Mouse (Mus musculus): ENCODE results near the gene Dazl.

Dazl gene

DNA sequence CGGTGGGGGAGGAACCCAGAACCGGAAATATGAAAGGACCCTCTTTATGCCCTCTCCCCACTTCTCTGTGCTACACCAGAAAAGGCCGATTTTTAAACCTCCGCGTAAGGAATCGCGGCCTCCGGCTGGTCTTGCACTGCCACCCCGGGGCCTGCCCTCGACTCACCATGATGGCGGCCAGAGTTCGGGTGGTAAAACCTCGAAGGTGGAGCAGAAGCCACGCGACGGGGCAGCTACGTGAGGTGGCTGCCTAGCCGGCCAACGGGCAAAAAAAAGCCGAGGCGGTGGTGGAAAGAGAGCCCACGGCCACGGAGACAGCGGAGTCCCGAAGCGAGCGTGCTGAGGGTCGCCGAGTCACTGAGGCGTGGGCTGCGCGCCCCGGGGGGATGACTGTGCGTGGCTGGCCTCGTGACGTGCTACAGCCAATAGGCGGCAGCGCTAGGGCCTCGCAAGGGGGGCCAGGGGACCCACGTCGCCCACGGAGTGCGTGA is at the start of gene Dazl:
TSS of gene Dazl (minus strand) at position 396 of the 491 bp plus-strand sequence.
- peak; percentile 15 to 30 for DNase-seq (ENCODE audit: low spot score in 2 of 2)

- no peak for DNase-seq (ENCODE audit: low spot score in 2 of 2)
These were observed 48.6 kb upstream of the Dazl start for GRCm38 (mm10) chr17:50341850-50342544.

- DNase-seq (ENCODE audit: low spot score in 2 of 2): no peak
These were observed 45.5 kb upstream of the Dazl start for GRCm38 (mm10) chr17:50338901-50339300.

DNA sequence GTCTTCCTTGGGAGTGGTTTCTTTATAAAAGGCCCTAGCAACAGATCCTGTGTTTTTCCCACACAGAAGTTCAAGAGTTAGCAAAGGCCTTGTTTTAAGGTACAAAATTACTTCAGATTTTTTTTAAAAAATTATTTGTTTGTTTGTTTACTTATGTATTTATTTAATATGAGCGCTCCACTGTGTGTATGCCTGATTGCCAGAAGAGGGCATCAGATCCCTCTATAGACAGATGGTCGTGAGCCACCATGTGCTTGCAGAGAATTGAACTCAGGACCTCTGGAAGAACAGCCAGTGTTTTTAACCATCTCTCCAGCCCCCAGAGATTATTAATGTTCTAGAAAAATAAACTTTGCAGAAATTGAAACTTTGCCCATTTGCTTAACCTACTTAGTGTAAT is 42.3 kb upstream of the Dazl start:
- no peak for DNase-seq (ENCODE audit: low spot score in 2 of 2)

- no peak for DNase-seq (ENCODE audit: low spot score in 2 of 2)
These were observed 41.3 kb upstream of the Dazl start for GRCm38 (mm10) chr17:50334694-50335093.

- no peak for DNase-seq (ENCODE audit: low spot score in 2 of 2)
These were observed 38.5 kb upstream of the Dazl start for GRCm38 (mm10) chr17:50332012-50332300.

DNA sequence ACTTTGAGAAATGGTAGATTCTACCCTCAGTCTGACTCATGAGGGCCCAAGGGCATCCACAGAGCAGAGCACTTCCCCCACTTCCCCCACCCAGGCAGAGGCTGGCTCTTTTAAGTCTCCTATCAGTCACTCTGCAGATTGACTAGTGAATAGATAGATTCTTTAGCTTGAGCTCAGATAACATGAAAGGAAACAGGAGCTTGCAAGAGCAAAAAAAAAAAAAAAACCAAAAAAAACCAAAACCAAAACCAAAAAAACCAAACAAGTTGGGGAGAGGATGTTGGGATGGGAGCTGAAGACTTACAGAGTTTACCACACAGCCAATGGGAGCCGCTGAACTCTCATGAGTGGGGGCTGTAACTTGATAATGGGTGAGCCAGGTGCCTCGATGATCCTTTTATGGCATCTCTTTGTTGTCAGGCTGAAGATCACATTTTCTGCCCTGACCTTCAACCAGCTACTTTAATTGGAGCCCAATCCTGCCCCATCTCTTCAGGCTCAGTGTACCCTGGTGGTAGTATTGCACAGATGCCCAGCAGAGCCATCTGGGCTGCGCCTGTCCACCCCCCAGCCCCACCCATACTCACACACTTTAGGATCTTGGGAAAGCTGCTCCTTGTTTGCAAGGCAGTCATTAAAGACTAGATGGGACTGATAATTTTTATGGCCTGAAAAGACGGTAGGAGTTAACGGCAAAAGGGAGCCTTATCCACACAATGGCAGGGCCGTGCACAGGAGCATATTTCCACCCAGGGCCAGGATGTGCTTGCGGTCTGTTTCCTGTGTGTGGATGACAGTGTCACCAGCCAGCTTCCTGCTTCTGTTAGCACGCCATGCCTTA is 38.0 kb upstream of the Dazl start:
- DNase-seq (ENCODE audit: low spot score in 2 of 2): peak; percentile 58 to 60

DNA sequence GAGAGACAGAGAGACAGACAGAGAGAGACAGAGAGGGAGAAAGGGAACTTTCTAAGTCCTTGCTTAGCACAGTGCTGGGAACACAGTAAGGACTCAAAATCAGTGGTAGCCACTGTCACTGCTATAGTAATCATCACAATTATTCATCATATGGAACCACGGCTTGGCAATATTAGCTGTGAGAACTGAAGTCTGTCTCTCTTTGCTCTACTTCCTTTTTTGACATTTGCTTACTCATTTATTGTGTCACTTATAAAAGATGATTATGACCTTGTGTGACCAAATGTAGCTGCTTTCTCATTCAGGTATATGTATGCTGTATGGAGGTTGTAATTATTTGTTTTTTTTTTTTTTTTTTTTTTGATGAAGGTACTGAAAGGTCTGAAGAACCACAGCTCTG is 36.8 kb upstream of the Dazl start:
- no peak for DNase-seq (ENCODE audit: low spot score in 2 of 2)

DNA sequence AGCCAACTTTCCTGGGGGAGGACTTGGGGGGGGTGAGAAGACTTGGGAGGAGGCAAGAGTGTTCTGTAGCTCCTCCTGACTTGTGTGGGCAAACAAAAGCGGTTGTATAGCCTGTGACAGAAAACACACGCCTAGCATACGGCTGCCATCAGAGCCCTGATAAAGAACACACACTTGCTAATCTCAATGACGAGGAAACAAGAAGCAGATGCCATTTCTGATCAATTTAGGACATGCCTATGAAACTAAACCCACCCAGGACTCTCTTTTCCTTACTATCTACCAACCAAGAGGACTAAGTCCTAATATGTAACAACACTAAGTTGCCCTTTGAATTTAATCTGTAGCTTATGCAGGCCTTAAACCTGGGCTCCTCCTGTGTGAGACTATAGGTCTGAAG is 31.2 kb upstream of the Dazl start:
- no peak for DNase-seq (ENCODE audit: low spot score in 2 of 2)

- no peak for DNase-seq (ENCODE audit: low spot score in 2 of 2)
These were observed 25.4 kb upstream of the Dazl start for GRCm38 (mm10) chr17:50318810-50319209.

GRCm38 (mm10) chr17:50316216-50317150 is 23.0 kb upstream of the Dazl start:
- no peak for DNase-seq (ENCODE audit: low spot score in 2 of 2)

DNA sequence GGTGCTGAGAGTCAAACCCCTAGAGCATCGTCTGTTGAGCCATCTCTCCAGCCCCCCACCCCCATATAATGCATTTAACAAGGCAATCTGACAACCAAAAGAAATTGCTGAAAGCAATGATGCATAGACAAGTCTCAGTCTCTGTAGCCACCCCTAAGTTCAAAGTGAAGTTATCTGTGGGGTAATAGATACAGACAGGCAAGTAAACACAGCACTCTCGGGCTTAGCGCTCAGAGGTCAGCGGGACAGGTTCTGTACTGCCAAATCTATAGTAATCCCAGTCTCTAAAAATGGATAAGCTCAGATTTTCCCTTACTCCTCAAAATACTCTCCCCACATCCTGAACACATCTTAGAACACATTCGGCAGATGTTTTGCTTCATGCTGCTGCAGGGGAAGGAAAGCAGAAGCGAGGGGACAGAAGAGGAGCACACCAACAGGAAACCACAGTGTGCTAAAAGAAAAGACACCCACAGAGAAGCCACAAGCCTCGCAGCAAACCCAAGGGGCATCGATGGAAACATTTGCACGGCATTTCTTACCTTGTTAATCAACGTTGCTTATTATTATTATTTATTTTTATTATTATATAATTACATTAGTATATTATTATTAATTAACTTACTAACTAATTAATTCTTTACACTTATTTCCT is 16.8 kb upstream of the Dazl start:
- DNase-seq (ENCODE audit: low spot score in 2 of 2): no peak

GRCm38 (mm10) chr17:50309512-50310072 is 16.2 kb upstream of the Dazl start:
- DNase-seq (ENCODE audit: low spot score in 2 of 2): no peak

DNA sequence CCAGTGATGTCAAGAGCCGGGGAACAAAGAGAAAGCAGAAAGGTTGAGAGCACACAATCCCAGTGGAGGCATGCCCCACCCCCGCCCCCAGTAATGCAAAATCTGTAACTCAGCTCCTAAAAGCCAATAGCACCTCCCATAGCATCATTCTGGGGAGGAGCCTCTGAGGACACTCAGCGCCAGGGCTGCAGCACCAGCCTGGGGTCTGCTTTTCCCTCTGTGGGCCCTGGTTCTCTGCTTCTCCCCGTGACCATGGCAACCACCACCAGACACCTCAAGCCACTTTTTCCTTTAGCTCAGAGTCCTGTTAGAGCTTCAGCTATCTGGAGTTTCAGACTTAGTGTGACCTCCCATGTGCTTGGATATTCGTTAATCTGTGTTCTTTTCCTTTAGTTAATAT is 15.4 kb upstream of the Dazl start:
- DNase-seq (ENCODE audit: low spot score in 2 of 2): no peak

DNA sequence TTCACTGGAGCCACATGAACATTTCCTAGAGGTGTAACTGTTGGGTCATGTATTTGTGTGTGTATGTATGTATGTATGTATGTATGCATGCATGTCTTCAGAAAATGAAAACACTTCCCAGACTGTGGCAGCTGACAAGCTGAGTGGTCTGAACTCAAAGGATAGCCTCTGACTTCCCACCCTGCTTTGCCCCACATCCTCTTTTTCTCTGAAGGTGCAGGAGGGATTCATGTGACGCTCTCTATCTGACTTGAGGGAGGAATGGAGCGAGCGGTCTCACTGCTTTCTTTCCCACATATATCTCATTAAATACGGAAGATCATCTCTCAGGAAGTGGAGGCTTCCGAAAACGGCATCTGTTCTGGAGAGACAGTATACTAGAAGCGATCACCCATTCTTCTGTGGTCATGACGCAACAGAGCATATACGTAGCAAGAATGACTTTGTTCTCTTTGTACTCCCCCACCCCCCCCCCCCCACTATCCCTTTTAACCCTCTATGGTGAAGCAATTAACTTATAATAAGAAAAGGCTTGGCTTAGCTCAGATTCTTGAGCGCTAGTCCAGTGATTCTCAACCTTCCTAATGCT is 14.7 kb upstream of the Dazl start:
- no peak for DNase-seq (ENCODE audit: low spot score in 2 of 2)

- DNase-seq (ENCODE audit: low spot score in 2 of 2): no peak
These were observed 9.4 kb upstream of the Dazl start for GRCm38 (mm10) chr17:50302867-50303266.

DNA sequence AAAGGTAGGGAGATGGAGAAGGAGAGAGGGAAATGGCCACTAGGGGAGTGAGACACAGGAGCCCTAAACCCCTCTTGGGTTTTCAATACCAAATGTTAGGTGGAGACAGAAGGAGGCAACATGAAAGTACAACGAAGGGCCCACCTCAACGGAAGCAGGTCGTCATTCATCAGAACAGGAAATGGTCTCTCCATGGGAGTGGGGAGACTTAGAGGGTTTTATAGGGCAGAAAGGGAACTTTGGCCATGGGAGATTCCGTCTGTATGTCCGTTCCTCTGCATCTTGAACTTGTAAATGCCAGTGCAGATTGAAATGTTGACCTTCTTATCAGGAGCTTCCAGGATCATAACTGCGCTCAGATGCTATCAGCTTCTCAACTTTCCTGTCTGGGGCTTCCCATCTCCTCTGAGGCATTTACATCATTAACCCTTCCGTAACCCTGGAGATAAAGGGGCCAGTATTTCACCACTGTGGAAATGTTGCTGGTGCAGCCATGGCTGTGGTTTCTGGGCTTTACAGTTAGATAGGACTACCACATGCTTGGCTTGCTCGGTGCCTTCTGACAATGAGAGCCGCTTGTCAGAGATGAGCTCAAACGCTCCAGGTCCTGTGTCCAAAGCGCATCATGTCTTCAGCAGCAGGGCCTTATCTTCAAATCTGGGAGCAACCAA is 6.9 kb upstream of the Dazl start:
- DNase-seq (ENCODE audit: low spot score in 2 of 2): no peak

- DNase-seq (ENCODE audit: low spot score in 2 of 2): no peak
These were observed 5.4 kb upstream of the Dazl start for GRCm38 (mm10) chr17:50298821-50299220.

DNA sequence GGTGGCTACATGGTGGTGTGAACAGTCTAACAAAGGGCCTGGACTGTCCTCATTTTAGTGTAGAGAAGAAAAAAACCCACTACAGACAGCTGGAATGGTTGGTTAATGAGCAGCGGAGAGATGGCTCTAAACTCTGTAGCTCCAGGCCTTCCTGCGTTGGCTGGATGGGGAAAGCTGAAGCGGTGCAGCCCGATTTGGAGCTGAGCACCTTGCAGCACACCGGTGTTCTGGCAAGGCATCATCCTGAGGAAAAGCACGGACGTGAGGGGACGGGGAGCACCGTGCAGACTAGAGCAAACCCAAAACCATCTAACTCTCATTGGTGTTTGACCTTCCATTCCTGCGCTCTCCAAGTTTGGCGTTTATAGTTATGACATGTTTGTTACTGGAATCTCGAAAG is 1.3 kb upstream of the Dazl start:
- no peak for DNase-seq (ENCODE audit: low spot score in 2 of 2)

DNA sequence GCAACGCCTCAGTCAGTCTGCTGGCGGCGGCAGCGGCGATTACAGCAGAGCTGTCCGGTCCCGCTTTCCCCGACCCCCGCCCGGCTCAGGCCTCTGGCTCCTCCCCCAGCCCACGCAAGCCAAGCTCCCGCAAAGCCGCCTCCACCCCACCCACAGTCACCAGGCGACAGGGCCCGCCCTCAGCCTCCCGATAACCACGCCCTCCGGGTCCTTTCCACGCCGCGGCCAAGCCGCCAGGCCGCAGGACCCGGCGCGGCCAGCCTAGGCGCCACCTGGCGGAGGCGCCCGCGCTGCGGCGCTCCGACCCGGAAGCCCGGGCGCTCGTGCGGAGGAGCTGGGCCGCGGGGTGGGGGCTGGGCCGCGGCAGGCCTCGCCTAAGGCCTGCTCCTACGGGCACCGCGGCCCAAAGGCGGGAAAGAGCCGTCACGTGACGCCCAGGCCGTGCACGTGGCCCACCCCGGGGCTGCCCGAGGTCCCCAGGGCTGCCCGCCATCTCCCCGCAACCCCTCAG is 720 bp downstream of the Dazl start:
- peak; percentile 76 to 78 for DNase-seq (ENCODE audit: low spot score in 2 of 2)

Measured in thymus, postnatal 10 days (tissue).